Mouse (Mus musculus): ENCODE data around the gene Deup1.

The Deup1 gene

GRCm38 (mm10) chr9:15627785-15628287 is at the start of gene Deup1:
TSS of gene Deup1 (minus strand) at chr9:15627933.
- no peak for DNase-seq (ENCODE audit: low spot score)

GRCm38 (mm10) chr9:15672251-15672650 is 44.5 kb upstream of the Deup1 start:
- no peak for DNase-seq (ENCODE audit: low spot score)

GRCm38 (mm10) chr9:15670002-15670527 is 42.3 kb upstream of the Deup1 start:
- no peak for DNase-seq (ENCODE audit: low spot score)

- DNase-seq (ENCODE audit: low spot score): no peak
Measured at GRCm38 (mm10) chr9:15669452-15669851, 41.7 kb upstream of the Deup1 start.

- DNase-seq (ENCODE audit: low spot score): no peak
Measured at GRCm38 (mm10) chr9:15664606-15665005, 36.9 kb upstream of the Deup1 start.

GRCm38 (mm10) chr9:15659069-15659468 is 31.3 kb upstream of the Deup1 start:
- DNase-seq (ENCODE audit: low spot score): no peak

GRCm38 (mm10) chr9:15658236-15658785 is 30.6 kb upstream of the Deup1 start:
- no peak for DNase-seq (ENCODE audit: low spot score)

- DNase-seq (ENCODE audit: low spot score): no peak
Measured at GRCm38 (mm10) chr9:15653036-15653435, 25.3 kb upstream of the Deup1 start.

GRCm38 (mm10) chr9:15649977-15650376 is 22.2 kb upstream of the Deup1 start:
- DNase-seq (ENCODE audit: low spot score): no peak

GRCm38 (mm10) chr9:15627384-15627783 is 349 bp downstream of the Deup1 start:
- DNase-seq (ENCODE audit: low spot score): no peak

- DNase-seq (ENCODE audit: low spot score): no peak
Measured at GRCm38 (mm10) chr9:15624739-15625138, 3.0 kb downstream of the Deup1 start.

- DNase-seq (ENCODE audit: low spot score): no peak
Measured at GRCm38 (mm10) chr9:15619767-15620166, 8.0 kb downstream of the Deup1 start.

- no peak for DNase-seq (ENCODE audit: low spot score)
Measured at GRCm38 (mm10) chr9:15619020-15619590, 8.6 kb downstream of the Deup1 start.

- DNase-seq (ENCODE audit: low spot score): no peak
Measured at GRCm38 (mm10) chr9:15617061-15617460, 10.7 kb downstream of the Deup1 start.

GRCm38 (mm10) chr9:15616471-15616870 is 11.3 kb downstream of the Deup1 start:
- no peak for DNase-seq (ENCODE audit: low spot score)

GRCm38 (mm10) chr9:15609280-15609930 is 18.3 kb downstream of the Deup1 start:
- DNase-seq (ENCODE audit: low spot score): no peak

GRCm38 (mm10) chr9:15607601-15608000 is 20.1 kb downstream of the Deup1 start:
- DNase-seq (ENCODE audit: low spot score): no peak

GRCm38 (mm10) chr9:15603156-15603555 is 24.6 kb downstream of the Deup1 start:
- no peak for DNase-seq (ENCODE audit: low spot score)

- DNase-seq (ENCODE audit: low spot score): no peak
Measured at GRCm38 (mm10) chr9:15600859-15601540, 26.7 kb downstream of the Deup1 start.

GRCm38 (mm10) chr9:15600156-15600858 is 27.4 kb downstream of the Deup1 start:
- no peak for DNase-seq (ENCODE audit: low spot score)

- no peak for DNase-seq (ENCODE audit: low spot score)
Measured at GRCm38 (mm10) chr9:15596598-15596997, 31.1 kb downstream of the Deup1 start.

GRCm38 (mm10) chr9:15594148-15594547 is 33.6 kb downstream of the Deup1 start:
- no peak for DNase-seq (ENCODE audit: low spot score)
